Mouse (Mus musculus): ENCODE measurements around the gene Prss12.

GRCm38 (mm10) chr3:123495088-123495487, 48.4 kb downstream of the Prss12 start:
- TF ChIP-seq CTCF (IDR thresholded peaks at IDR 0.05; ENCODE audit: low read depth) = no peak
- TF ChIP-seq EP300 (optimal IDR thresholded peaks at IDR 0.05) = no peak
